Mouse (Mus musculus) hindlimb bud, embryonic 11.5 days (tissue): Measurements from ENCODE around the gene Gm21119.
"Not testable (repeated sequence)": the region's sequence is repeated elsewhere in the genome, so short reads cannot be mapped to it uniquely, and the experiment has no call there.

Experiments used
- DNase-seq: peaks from one replicate; pipeline ENCODE4 v3.0.0-alpha.2; 2012; ENCODE audit warnings: low read depth, low spot score; ENCODE audit errors: extremely low spot score

The Gm21119 gene

DNA sequence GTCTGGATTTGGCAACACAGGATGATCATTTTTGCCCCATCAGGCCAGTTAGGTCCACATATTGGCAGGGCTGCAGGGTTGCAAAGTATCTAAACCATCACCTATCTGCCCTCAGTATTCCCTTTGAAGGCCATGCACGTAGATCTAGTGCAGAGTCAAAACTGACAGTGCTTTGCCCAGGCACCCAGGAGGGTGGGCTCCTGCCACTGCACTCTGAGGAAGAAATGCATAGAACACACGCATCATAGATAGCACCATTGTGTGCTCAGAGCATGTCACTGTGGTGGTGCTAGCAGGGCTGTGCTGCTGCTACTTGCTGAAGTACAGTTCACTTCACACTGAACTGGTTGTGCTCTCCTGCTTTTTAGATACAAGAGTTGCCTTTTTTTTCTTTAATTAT, at the start of gene Gm21119:
Gene Gm21119, plus strand, starts transcription at position 301 of the 400 bp plus-strand sequence.
- not testable (repeated sequence) for DNase-seq

DNA sequence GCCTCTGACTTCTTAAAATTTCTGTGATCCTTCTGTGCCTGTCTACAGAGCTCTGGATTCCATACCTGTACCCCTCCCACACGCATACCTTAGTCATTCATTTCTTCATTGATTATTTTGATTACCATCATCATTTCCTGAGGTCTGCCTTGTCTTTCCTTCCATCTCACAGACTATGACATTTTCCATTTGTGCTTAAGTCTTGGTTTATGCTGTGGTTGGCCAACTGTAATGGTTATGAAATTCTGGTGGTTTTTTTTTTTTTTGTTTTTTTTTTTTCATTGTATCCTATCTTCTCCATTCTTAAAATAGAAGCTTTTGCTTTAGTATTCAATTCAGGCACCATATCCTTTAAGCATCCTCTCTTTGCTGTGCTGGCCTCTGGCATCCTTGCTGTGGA, 48.0 kb upstream of the Gm21119 start:
- DNase-seq = not testable (repeated sequence)

DNA sequence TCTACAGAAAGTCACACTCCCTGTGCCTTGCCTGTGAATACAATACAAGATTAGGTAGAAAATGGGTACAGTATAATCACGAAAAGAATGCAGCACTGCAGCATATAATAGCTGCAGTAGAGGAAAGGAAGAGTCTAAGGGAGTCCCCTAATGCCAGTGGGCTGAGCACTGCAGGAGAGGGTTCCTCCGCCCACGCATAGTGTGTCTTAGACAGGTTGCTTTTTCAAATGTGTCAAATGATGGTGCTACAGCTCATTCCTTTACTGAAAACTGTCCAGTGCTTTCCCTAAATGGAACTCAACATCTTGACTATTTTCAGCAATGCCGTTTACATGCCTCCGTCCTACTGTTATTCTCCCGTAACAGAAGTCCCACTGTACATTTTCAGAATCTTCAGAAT, 33.6 kb upstream of the Gm21119 start:
- not testable (repeated sequence) for DNase-seq

DNA sequence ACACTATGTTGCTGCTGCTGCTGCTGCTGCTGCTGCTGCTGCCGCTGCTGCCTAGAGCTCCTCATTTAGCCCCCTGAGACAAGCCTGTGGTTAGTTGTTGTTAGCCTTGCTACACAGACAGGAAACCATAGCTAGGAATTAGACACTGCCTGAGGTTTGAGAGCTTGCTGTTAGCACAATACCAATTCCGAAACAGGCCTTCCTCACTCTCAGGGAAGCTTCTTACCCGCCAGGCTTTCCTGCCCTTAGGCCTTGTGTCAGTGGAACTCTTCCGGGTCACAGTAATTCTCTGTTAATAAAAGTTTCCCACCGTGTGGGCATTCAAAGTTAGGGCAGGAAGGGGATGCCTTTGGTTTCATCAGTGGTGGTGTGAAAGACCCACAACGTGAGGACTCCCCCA, 31.9 kb upstream of the Gm21119 start:
- DNase-seq = not testable (repeated sequence)

DNA sequence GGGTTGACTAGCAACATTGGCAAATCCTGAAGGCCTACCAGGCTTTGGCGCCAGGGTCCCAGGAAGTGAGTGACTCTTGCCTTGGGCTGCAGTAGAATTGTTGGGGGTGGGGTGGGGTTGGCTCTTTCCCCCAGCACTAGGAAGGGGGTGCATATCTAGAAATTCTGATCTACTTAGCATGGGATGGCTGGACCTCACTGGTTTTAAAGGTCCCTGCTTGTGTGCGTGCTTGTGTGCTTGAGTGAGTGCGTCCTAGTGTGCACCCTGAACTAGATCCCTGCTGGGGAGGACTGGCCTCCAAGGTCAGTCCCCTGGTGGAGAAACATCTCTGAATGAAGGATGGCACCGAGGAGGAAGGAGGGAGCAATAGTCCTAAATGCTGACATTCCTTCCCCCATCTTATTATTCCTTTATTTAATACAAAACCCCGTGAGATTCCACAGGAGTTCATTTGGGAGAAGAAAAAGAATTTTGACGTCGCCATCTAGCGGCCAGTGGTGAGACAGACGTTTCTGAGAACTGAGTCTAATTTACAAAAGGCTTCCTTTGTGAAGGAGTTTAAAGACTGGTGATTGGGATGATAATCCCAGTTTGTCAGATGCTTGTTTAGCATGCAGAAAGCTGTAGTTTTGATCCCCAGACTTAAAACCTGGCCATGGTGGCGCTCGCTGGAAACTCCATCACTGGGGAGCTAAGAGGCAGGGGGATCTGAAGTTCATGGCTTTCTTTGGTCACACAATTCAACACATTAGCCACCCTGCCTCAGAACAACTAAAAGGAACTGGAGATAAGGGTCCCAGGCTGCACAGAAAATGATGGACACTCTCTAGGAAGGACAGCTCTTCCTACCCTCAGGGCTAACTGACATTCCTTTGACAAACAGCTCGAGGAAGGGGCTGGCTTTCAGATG, 26.2 kb upstream of the Gm21119 start:
- DNase-seq = not testable (repeated sequence)

DNA sequence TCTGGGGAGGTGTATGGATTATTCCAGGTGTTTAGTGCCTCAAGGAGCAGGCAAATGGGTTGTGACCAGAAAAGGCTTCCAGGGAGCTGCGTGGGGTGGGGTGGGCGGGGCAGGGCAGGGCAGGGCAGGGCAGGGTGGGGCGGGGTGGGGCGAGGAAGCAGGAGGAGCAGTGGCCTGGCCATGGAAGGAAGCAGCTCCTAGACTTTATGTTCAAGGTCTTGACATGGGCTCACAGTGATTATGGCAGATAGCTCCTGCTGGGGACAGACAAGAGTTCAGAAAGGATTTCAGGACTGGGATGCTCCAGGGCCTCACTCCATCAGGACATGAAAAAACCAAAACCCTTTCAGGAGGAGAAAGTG, 25.6 kb upstream of the Gm21119 start:
- not testable (repeated sequence) for DNase-seq

DNA sequence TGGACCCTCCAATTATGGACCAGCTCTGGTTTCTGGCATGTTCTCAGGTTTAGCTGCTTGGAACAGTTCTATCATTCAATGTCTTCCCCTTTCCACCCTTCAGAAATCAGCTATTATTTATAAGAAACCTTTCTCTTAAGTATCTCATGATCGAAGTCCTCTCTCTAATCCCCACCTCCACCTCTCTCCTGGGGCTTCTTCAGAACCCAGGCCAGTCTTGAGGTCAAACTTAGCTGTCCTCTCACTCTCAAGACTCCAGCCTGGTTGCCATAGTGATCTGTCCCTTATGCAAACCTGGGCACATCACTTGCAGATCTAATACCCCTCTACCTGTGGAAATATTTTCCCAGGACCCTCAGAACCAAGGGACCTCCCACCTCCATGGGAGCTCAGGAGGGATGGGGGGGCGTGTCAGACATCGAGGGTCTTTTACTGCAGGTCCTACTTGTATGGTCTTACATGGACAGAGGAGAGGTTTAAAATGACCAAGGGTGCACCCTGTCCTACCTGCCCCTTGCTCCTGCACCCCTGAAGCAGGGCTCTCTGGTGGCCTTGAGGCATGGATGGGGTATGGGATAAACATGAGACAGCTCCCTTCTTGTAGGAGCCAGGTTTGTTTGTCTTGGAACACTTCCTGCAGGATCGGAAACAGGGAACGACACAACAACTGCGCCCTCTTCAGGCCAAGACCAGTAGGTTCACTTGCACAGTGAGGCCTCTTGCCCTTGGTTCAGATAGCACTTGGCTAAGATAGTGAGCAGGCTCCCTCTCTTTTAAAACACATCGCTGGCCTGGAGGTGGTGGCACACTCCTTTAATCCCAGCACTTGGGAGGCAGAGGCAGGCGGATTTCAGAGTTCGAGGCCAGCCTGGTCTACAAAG, 24.4 kb upstream of the Gm21119 start:
- DNase-seq = not testable (repeated sequence)

DNA sequence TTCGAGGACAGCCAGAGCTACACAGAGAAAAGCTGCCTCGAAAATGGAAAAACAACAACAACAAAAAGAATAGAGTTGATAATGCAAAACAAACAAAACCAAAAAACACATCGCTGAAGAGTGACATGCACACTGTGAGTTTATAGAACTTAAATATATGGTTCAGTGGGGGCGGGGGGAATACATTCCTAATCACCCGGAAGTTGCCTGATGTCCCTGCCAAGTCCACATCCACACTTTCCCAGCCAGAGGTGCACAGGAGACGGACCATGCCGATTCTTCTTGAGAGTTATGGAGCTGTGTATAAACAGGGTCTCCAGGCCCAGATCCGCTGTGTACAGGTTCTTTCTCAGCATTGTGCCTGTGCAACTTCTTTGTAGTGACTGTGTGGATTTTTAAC, 23.7 kb upstream of the Gm21119 start:
- not testable (repeated sequence) for DNase-seq

DNA sequence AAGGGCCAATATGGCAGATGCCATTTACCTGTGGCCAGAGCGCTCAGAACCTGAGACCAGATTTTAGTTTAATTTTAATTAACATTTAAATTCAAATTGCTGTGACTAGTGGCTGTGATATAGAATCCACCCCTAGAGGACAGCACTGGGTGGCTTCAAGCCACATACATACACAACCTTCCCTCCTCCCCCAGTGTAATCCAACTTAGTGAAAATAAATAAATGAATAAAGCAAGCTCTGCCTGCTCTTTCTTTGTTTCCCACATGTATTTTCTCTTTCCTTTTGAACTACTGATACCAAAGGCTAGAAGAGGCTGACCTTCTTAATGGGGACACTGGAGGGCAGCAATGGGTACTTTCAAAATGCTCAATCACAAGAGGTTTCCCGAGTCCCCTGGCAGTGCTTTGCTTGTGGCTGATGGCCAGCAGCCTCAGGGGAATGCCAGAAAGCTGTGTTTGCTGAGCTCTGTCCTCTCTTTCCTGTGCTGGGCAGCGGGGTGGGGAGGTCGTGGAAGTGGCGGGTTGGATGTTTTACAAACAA, 21.9 kb upstream of the Gm21119 start:
- DNase-seq = not testable (repeated sequence)

DNA sequence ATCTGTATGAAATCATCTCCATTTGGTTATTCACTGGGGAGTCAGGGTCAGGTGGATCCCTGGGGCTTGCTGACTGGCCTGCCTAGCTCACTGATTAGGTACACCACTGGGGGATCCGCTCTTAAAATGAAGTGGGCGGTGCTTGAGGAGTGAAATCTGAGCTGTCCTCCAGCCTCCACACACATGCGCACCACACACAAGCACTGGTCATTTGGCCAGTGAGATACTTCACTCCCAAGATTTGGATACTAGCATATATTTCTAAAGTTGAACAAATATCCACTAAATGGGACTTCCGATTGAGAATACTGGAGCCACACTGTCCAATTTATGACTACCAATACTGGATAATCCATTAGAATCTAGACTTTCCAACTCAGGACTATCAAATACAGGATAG, 20.9 kb upstream of the Gm21119 start:
- DNase-seq = not testable (repeated sequence)

DNA sequence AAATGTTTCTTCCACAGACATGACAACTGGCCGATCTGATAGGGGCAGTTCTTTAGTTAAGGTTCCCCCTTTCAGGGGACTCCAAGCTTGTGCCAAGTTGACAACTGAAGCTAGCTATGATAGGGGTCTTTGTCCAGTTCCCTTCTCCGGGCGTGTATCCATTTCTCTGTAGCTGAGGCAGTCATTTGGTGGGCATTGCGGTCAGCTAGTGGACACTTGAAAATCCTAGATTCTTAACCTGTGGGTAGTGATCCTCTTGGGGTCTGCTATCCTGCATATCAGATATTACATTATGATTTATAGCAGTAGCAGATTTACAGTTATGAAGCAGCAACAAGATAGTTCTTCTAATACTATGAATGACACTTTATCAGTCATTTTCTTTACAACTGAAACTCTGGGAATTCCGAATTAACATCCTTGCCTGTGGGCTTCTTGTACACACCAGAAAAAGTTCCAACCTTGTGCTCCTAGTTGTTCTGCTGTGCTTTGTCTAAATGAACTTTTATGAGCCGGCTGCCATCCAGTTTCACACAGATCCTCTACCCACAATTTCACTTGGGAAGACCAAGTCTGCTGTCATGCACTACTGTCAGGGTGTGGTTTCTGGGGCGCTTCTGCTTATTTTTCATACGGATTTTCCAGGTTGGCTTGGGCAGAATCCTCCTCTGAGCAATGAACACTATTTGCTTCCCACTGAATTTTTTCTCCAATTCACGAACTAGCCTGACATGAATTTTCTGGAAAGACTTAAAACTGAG, 18.5 kb upstream of the Gm21119 start:
- DNase-seq = not testable (repeated sequence)

DNA sequence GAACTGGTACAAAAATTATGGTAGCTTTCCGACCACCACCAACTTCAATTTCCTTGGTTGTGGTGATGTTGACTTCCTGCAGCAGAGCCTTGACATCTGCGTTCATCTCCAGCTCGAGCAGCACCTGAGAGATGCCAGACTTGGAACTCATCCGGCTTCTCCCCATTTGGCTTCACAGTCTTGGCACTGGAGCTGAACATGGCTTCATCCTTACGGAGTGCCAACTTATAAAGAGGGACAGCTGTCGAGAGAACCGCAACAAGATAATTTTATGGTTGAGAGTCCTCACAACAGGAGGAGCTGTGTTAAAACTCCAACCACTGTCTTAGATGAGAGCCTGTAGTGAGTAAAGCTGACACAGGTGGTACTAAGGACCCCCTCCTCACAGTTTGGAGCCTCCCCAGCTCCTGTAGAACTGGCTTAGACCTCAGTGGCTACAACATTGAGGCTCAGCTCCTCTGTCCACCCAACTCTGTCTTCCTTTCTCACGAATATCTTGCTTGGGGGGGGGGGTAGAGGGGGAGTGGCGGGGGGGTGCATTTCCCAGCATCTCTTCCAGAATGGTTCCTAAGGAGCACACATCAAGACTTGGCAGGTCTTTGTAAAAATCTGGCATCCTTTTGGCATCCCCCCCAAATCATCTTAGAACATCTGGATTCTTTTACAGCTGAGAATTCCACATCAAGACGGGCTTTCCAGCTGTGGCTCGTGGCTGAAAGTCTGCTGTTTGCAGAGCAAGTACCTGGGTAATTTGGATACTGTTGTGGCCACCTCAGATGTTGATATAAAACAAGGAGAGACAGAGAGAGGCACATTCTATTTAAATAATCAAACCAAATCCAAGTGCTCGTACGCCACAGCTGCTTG, 17.6 kb upstream of the Gm21119 start:
- not testable (repeated sequence) for DNase-seq

DNA sequence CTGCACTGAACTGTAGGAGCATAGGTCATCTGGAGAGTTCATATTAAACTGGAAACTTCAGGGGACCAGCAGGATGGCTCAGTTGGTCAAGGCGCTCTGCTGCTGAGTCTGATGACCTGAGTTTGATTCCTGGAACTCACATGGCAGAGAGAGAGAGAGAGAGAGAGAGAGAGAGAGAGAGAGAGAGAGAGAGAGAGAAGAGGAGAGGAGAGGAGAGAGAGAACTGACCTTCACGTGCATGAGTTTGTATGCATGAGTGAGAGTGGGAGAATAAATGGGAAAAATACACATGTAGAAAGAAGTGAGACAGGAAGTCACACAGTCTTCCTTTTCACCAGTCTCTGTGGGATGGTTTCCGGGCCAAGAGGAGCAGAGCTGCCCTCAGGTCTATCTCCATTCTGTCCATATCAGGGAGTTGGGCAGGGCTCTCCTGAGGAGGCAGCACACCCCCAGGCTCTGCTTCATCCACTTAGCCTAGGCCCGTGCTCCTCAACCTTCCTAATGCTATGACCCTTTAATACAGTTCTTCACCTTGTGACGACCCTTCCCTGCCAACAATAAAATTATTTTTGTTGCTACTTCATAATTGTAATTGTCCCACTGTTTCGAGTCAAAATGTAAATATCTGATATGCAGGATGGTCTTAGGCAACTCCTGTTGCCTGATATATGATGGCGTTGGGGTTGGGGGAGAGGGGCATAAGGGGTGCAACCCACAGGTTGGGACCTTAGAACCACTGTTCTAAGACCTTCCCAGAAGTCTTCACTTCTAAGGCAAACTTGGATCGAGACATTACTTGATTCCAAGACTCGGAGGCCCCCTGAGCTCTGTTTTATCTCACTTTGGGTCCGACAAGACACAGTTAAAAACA, 16.2 kb upstream of the Gm21119 start:
- not testable (repeated sequence) for DNase-seq

DNA sequence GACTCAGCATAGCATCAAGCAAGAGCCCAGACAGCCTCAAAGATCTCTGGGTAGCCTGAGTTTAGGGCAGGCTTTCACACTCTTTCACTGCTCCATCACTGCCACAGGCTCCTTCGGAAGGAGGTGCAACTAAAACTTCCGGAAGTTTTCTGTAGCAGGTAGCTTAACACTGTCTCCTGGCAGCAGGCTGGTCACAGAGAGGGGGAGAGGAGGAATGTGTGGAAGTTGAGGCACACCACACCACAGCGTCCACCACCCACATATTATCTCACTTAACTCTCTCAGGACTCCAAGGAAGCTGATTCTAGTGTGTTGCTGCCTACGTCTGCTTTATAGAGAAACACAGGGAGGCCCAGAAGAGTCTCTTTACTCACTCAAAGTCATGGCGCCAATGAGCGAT, 15.4 kb upstream of the Gm21119 start:
- DNase-seq = not testable (repeated sequence)

DNA sequence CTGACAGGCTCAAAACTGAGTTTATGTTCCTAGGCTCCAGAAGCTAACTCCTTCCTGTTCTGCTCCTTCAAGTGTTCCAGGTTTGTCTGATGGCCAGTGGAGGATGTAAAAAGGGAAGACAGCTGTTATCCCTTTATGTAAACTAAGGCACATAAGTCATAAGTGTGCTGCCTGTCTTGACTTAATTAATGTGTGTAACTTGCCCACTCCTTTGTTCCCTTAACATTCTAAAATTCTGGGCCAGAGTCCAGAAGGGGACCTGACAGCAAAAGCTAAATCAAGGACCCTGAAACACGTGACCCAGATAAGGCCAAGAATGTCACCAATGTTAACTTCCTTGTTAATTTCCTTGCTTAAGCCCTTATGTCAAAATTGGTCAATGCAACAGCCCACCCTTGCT, 3.9 kb upstream of the Gm21119 start:
- DNase-seq = not testable (repeated sequence)

DNA sequence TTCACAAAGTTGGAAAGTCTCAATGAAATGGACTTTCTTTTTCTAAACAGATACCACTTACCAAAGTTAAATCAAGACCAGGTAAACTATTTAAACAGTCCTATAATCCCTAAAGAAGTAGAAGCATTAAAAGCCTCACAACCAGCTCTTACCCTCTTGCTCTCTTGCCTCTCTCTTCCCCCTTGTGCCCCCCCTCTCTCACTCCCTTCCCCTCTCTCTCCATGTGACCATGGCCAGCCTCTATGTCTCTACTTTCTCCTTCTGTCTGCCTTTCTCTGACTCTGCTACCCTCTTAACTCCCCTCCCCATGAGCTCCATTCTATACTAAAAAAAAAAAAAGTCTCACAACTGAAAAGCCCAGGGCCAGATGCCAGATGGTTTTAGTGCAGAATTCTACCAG, 2.0 kb upstream of the Gm21119 start:
- DNase-seq = not testable (repeated sequence)

DNA sequence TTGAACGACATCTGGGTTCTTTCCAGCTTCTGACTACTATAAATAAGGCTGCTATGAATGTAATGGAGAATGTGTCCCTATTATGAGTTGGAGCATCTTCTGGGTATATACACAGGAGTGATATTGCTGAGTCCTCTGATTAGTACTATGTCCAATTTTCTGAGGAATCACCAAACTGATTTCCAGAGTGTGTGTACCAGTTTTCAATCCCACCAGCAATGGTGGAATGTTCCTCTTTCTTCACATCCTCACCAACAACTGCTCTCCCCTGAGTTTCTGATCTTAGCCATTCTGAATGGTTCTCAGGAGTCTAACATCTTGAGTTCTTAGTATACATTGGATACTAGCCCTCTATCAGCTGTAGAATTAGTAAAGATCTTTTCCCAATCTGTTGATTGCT, 16.0 kb downstream of the Gm21119 start:
- not testable (repeated sequence) for DNase-seq

DNA sequence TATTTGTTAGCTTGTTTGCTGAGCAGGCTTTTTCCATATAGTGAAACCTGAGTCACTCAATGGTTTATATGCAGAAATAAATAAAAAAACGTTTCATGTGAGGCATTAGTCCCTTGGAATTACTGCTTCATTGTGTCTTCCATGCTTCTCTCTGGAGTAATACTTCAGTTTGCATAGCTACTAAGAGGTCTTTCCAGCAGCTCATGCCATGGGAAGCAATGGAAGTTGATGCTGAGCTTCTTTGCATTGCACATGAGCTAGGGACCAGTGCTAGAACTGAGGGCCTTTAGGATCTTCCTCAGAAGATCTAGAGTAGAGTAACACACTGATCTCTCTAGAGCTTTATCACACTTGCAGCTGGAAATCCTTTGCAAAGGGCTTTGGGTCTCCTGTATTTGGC, 23.2 kb downstream of the Gm21119 start:
- DNase-seq = not testable (repeated sequence)

DNA sequence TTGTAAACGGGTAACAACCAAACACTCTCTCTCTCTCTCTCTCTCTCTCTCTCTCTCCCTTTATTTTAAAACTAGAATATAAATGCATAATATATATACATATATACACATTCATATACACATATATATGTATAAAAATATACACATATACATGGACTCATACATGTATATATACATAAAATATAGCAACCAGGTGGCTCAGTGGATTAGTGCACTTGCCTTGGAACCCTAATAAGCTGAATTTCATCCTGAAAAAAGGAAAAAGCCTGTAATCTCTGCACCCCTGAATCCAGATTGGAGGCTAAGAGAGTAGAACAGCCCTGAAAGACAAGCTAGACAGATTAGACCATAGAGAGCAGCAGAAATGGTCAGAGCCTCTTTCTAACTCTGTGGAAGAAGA, 28.8 kb downstream of the Gm21119 start:
- DNase-seq = not testable (repeated sequence)
